Mouse (Mus musculus): ENCODE measurements around the gene Hsd17b12.

Hsd17b12 gene

GRCm38 (mm10) chr2:94001918-94002317, 155.8 kb downstream of the Hsd17b12 start:
- no peak for DNase-seq

DNA sequence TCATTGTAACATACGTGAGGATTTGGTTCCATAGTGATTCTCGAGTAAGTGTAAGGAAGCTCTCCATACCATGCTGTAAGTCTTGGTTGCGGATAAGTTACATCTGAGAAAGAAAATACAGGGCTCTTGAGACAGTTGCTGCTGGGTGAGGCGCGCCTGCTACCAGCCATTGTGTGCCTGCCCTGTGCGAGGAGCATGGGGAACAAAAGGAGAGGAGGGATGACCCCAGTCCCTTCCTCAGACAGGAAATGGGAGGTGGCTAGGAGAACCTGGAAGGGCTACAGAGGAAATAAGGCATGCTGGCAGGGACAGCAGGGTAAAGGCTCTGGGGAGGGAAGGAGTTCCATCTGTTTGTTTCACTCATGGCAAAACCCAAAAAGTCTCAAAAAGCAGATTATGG, 156.4 kb downstream of the Hsd17b12 start:
- no peak for DNase-seq

DNA sequence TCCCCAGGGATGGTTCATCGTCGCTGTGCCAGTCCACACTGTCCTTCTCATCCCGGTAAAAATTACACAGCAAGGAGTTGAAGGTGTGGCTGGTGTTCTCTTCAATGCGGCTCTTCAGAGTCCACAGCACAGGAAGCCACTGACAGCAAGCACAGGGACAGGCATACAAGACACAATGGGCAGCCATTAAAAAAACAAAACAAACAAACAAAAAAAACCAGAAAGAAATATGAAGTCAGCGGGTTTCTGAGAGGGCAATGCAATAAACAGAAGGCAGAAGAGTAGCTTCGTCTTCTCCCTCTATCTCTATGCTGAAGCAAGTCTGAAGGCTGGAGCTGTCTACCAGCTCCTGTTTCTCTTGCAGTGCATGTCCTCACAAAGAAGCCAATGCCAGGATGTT, 161.5 kb downstream of the Hsd17b12 start, which contains the start of gene Gm27027:
Gene Gm27027, minus strand, starts transcription at position 101 of the 400 bp plus-strand sequence.
- DNase-seq: no peak

- DNase-seq: no peak
Observed at GRCm38 (mm10) chr2:93992810-93993209, 165.0 kb downstream of the Hsd17b12 start.

DNA sequence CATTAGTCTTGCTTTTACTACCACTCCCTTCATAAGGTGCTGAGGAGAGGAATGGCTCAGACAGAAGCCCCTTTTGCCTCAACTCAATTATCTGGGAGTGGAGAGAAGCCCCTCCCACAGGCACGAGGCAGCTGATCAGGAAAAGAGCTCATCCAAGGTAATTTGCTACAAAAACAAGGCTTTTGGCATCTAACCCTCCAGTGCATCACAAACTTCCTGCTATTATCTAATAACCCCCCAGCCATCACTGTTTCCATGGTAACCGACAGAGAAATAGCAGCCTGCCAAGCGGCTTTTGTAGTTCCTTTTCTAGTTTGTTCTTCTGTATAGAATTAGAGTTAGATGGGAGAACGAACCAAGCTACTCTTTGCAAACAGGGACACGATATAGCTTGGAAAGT, 165.5 kb downstream of the Hsd17b12 start:
- DNase-seq: no peak

- no peak for DNase-seq
Observed at GRCm38 (mm10) chr2:93991336-93991735, 166.4 kb downstream of the Hsd17b12 start.

DNA sequence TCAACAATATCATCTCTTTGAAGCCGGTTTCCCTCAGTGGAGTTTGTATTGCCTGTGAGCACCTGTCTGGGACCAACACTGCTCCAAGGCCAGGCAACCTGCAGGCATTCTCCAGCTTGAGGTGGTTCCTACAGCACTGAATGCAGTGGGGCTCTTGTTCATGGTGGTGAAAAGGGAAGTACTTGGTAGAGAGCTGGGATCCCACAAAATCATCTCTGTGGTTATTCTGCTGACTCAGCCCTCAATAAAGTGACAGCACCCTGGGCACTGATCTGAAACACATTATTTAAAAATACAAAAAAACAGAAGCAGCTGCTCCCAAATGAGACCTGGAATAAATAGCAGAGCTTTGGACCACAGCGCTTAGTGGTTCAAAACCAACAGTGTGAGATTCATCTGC, 169.3 kb downstream of the Hsd17b12 start:
- no peak for DNase-seq
